Mouse (Mus musculus) lung, postnatal 36 days (tissue): ENCODE results near the gene Foxa3.
"Not testable (repeated sequence)": the region's sequence is repeated elsewhere in the genome, so short reads cannot be mapped to it uniquely, and the experiment has no call there.

Source experiments
- DNase-seq: peaks from one replicate; pipeline ENCODE4 v3.0.0; 2022; ENCODE audit warnings: mixed read lengths

The Foxa3 gene

GRCm38 (mm10) chr7:19023357-19023814, at the start of gene Foxa3:
Gene Foxa3 (minus strand): TSS chr7:19023538.
- peak; percentile 38 for DNase-seq

GRCm38 (mm10) chr7:19071024-19071423, 47.7 kb upstream of the Foxa3 start:
- not testable (repeated sequence) for DNase-seq

- DNase-seq: no peak
Observed at GRCm38 (mm10) chr7:19069500-19069899, 46.2 kb upstream of the Foxa3 start.

GRCm38 (mm10) chr7:19068707-19069106, 45.4 kb upstream of the Foxa3 start:
- DNase-seq: peak; percentile 91

GRCm38 (mm10) chr7:19067935-19068334, 44.6 kb upstream of the Foxa3 start:
- no peak for DNase-seq

- no peak for DNase-seq
Observed at GRCm38 (mm10) chr7:19067063-19067462, 43.7 kb upstream of the Foxa3 start.

GRCm38 (mm10) chr7:19065896-19066295, 42.6 kb upstream of the Foxa3 start:
- DNase-seq: no peak

GRCm38 (mm10) chr7:19057405-19057804, 34.1 kb upstream of the Foxa3 start:
- DNase-seq: no peak

GRCm38 (mm10) chr7:19055108-19055507, 31.8 kb upstream of the Foxa3 start:
- DNase-seq: no peak

GRCm38 (mm10) chr7:19054777-19055076, 31.4 kb upstream of the Foxa3 start:
- no peak for DNase-seq

- no peak for DNase-seq
Observed at GRCm38 (mm10) chr7:19054047-19054776, 30.9 kb upstream of the Foxa3 start, which contains the start of gene Rsph6a. Gene Rsph6a (plus strand): TSS chr7:19054690.

- no peak for DNase-seq
Observed at GRCm38 (mm10) chr7:19053136-19053532, 29.8 kb upstream of the Foxa3 start.

GRCm38 (mm10) chr7:19052345-19053135, 29.2 kb upstream of the Foxa3 start:
- no peak for DNase-seq

GRCm38 (mm10) chr7:19051161-19051560, 27.8 kb upstream of the Foxa3 start:
- no peak for DNase-seq

GRCm38 (mm10) chr7:19050172-19050571, 26.8 kb upstream of the Foxa3 start:
- DNase-seq: no peak

- DNase-seq: no peak
Observed at GRCm38 (mm10) chr7:19049252-19049651, 25.9 kb upstream of the Foxa3 start.

- DNase-seq: no peak
Observed at GRCm38 (mm10) chr7:19048006-19048527, 24.7 kb upstream of the Foxa3 start.

GRCm38 (mm10) chr7:19046286-19047069, 23.1 kb upstream of the Foxa3 start:
- DNase-seq: no peak

- DNase-seq: no peak
Observed at GRCm38 (mm10) chr7:19044616-19045015, 21.3 kb upstream of the Foxa3 start.

GRCm38 (mm10) chr7:19031641-19032040, 8.3 kb upstream of the Foxa3 start:
- DNase-seq: no peak

- DNase-seq: peak; percentile 78
Observed at GRCm38 (mm10) chr7:19029084-19029653, 5.8 kb upstream of the Foxa3 start.

- no peak for DNase-seq
Observed at GRCm38 (mm10) chr7:19028067-19028466, 4.7 kb upstream of the Foxa3 start.
